Comparison of ENCODE assay signal across 25 mouse cellular contexts in the genomic region with DNA sequence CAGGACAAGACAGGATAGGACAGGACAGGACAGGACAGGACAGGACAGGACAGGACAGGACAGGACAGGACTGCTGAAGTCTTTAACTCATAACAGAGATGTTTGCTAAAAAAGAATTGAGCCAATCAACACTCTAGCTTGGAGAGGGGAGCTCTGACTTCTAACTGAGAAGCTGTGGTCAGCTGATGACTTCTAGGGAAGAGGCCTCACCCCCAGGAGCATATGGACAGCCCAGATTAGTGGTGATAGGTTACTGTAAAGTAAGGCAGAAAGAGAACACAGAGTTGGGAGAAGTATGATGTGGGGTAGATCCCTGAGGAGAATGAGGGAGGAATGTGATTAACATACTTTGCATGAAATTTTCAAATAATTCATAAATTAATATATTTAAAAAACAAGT.
A peak's percentile ranks its signal among the peaks of the same experiment; 100 is the strongest.
DNase-seq lines count a peak whose midpoint lies in the region; ATAC-seq and TF ChIP-seq lines count a peak whose summit lies in the region.
"Had no signal": no experiment of that assay in that cellular context is flagged by ENCODE, and none has a peak within 500 bp of the region (broad histone marks: within the 10 kb centered on the region; RNA-seq: fewer than 3 reads in every experiment).

No protein-coding gene starts in this region.

- intact Hi-C loops in left cerebral cortex, postnatal 25 days (cut with DNase I) = no loop called here

- DNase-seq in MEL (ENCODE audit: low read depth, low spot score) = peak; percentile 17
- no peak for DNase-seq in liver, embryonic 13.5 days
- no peak for DNase-seq in spleen, postnatal 14 days (ENCODE audit: low spot score in 2 of 2)
- no peak for DNase-seq in urinary bladder, postnatal 36 days (ENCODE audit: low spot score in 2 of 2)
- no peak for DNase-seq in left cerebral cortex, postnatal 25 days (ENCODE audit: low spot score in 2 of 2)
- DNase-seq: adrenal gland, adult 8-10 months; adrenal gland, postnatal 14 days; adrenal gland, postnatal 36 days; cerebellum, adult 11-12 months; cerebellum, adult 2 months; cerebellum, adult 9-10 months; cerebellum, postnatal 10 days; cerebellum, postnatal 25 days had no signal

- H3K4me1 ChIP-seq in MEL (ENCODE audit: control insufficient read depth in 1 of 2, insufficient read depth in 2 of 2, low read length in 2 of 2) = peaks cover 15 to 19% of the 10 kb centered on the region in 2 experiments
- H3K4me1 ChIP-seq in liver, embryonic 13.5 days (replicated peaks) = peaks cover 10% of the 10 kb centered on the region
- H3K4me1 ChIP-seq in liver, embryonic 16.5 days (ENCODE audit: control insufficient read depth, low read depth, low read length) = peaks cover 5% of the 10 kb centered on the region
- H3K4me1 ChIP-seq: embryonic facial prominence, embryonic 10.5 days; embryonic facial prominence, embryonic 12.5 days; forebrain, embryonic 10.5 days; forebrain, embryonic 12.5 days had no signal

- TF ChIP-seq EP300 in MEL (IDR thresholded peaks at IDR 0.05; ENCODE audit: low read depth in 1 of 2, low read length in 2 of 2) = peak in 1 of 2 experiments; percentile 32; a peak in 1 of 4 replicates

- TF ChIP-seq RAD21 in MEL (IDR thresholded peaks at IDR 0.05; ENCODE audit: low read depth, low read length) = no peak

- no peak overlapping the region for H3K4me3 ChIP-seq in MEL (ENCODE audit: control insufficient read depth in 1 of 2, insufficient read depth in 1 of 2, low read depth in 2 of 2, low read length in 2 of 2)
- H3K4me3 ChIP-seq in liver, embryonic 13.5 days (replicated peaks) = no peak overlapping the region
- H3K4me3 ChIP-seq in liver, embryonic 16.5 days (ENCODE audit: low read depth, low read length) = no peak overlapping the region
- H3K4me3 ChIP-seq: embryonic facial prominence, embryonic 10.5 days; embryonic facial prominence, embryonic 12.5 days; erythroblast, embryonic 14.5 days; forebrain, embryonic 10.5 days; forebrain, embryonic 12.5 days had no signal

- no peak for TF ChIP-seq POLR2A in MEL (IDR thresholded peaks at IDR 0.05; ENCODE audit: control insufficient read depth in 1 of 2, insufficient read depth in 1 of 2, low read depth in 1 of 2, low read length in 2 of 2, poor library complexity in 1 of 2)

- H3K9me3 ChIP-seq in MEL (replicated peaks; ENCODE audit: insufficient read depth, low read length) = no peaks in the 10 kb centered on the region
- H3K9me3 ChIP-seq in liver, embryonic 13.5 days (replicated peaks) = no peaks in the 10 kb centered on the region
- no peaks in the 10 kb centered on the region for H3K9me3 ChIP-seq in liver, embryonic 16.5 days (replicated peaks; ENCODE audit: control insufficient read depth, low read length)
- H3K9me3 ChIP-seq: embryonic facial prominence, embryonic 10.5 days; embryonic facial prominence, embryonic 12.5 days; forebrain, embryonic 10.5 days; forebrain, embryonic 12.5 days had no signal

- H3K79me2 ChIP-seq in MEL (ENCODE audit: control insufficient read depth, insufficient read depth, low read length, poor library complexity) = no peaks in the 10 kb centered on the region

- H3K27me3 ChIP-seq in MEL (ENCODE audit: control insufficient read depth in 1 of 2, insufficient read depth in 2 of 2, low read length in 2 of 2) = no peaks in the 10 kb centered on the region
- no peaks in the 10 kb centered on the region for H3K27me3 ChIP-seq in liver, embryonic 13.5 days
- H3K27me3 ChIP-seq in liver, embryonic 16.5 days (ENCODE audit: control insufficient read depth, insufficient read depth, low read depth, low read length) = no peaks in the 10 kb centered on the region
- H3K27me3 ChIP-seq: embryonic facial prominence, embryonic 12.5 days; forebrain, embryonic 12.5 days had no signal

- no peak for TF ChIP-seq CTCF in MEL (IDR thresholded peaks at IDR 0.05 in 2 of 3, conservative IDR thresholded peaks at IDR 0.05 in 1 of 3; ENCODE audit: control insufficient read depth in 1 of 3, insufficient read depth in 1 of 3, low read depth in 2 of 3, low read length in 3 of 3, poor library complexity in 1 of 3, severe bottlenecking in 1 of 3)

- no peak overlapping the region for H3K4me2 ChIP-seq in liver, embryonic 13.5 days
- no peak overlapping the region for H3K4me2 ChIP-seq in liver, embryonic 16.5 days (ENCODE audit: low read depth, low read length)
- H3K4me2 ChIP-seq: embryonic facial prominence, embryonic 12.5 days; forebrain, embryonic 12.5 days had no signal

- H3K9ac ChIP-seq in MEL (ENCODE audit: control insufficient read depth, low read depth, low read length, poor library complexity, severe bottlenecking) = no peak overlapping the region
- H3K9ac ChIP-seq in liver, embryonic 13.5 days = no peak overlapping the region
- no peak overlapping the region for H3K9ac ChIP-seq in liver, embryonic 16.5 days (ENCODE audit: low read depth, low read length)
- H3K9ac ChIP-seq: embryonic facial prominence, embryonic 12.5 days; forebrain, embryonic 12.5 days had no signal

- 0 out of 2 replicates have a peak, but pooled peaks have one; percentile 40 for ATAC-seq in erythroblast, adult 5-6 weeks (replicated peaks; ENCODE audit: low FRiP score, poor library complexity, severe bottlenecking)
- peak; percentile 45; the same call in 1 of the 2 replicates for ATAC-seq in liver, embryonic 13.5 days (ENCODE audit: low read depth)
- ATAC-seq in liver, embryonic 16.5 days (ENCODE audit: low read depth) = peak; percentile 32; the same call in 1 of the 2 replicates
- ATAC-seq in inflammation-experienced regulatory T-cells, adult 6 months = no peak
- ATAC-seq: activated CD4-positive, CD25-positive, alpha-beta regulatory T cell, adult 4 months; forebrain, embryonic 14.5 days; forebrain, embryonic 16.5 days; Patski had no signal

- H3K27ac ChIP-seq in MEL (ENCODE audit: control insufficient read depth, low read depth, low read length) = no peak overlapping the region
- H3K27ac ChIP-seq in liver, embryonic 13.5 days = no peak overlapping the region
- H3K27ac ChIP-seq in liver, embryonic 16.5 days (ENCODE audit: low read length) = no peak overlapping the region
- H3K27ac ChIP-seq: embryonic facial prominence, embryonic 10.5 days; embryonic facial prominence, embryonic 12.5 days; forebrain, embryonic 10.5 days; forebrain, embryonic 12.5 days had no signal

- peaks cover 0 to 22% of the 10 kb centered on the region in 2 experiments; a peak in 2 of 4 replicates for H3K36me3 ChIP-seq in MEL (ENCODE audit: control insufficient read depth in 1 of 2, insufficient read depth in 2 of 2, low read length in 2 of 2)
- H3K36me3 ChIP-seq in liver, embryonic 13.5 days = no peaks in the 10 kb centered on the region
- no peaks in the 10 kb centered on the region for H3K36me3 ChIP-seq in liver, embryonic 16.5 days (ENCODE audit: control insufficient read depth, insufficient read depth)
- H3K36me3 ChIP-seq: embryonic facial prominence, embryonic 10.5 days; embryonic facial prominence, embryonic 12.5 days; forebrain, embryonic 10.5 days; forebrain, embryonic 12.5 days had no signal

TF ChIP-seq in MEL, 35 proteins besides CTCF, POLR2A, EP300 and RAD21:
- peak; percentile 46 for TF ChIP-seq TAL1 (IDR thresholded peaks at IDR 0.05; ENCODE audit: low read length)
- TF ChIP-seq ELF1 (IDR thresholded peaks at IDR 0.05; ENCODE audit: low read depth, low read length) = no peak
